8 mouse cellular contexts compared by ENCODE assay signal in the genomic region with DNA sequence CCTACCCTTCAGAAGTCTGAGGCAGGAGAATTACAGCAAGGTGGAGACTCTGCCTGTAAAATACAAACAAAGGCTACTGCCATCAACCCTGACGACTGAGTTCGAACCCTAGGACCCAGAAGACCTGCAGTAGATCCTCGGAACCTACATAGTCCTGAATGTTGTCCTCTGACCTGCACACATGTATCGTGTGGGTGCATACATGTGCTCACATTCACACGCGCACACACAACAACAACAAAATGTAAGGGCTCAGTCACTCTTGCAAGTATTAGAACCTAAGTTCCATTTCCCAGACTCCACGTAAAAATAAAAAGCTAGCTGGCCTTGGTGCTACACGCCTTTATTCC. TPM values are rescaled to one million over a fixed set of nuclear protein-coding genes. Genes with fewer than 3 reads are reported as not detected.
DNase-seq lines count a peak whose midpoint lies in the region; ATAC-seq and TF ChIP-seq lines count a peak whose summit lies in the region.

No protein-coding gene starts in this region.

- peak overlapping the region; percentile 48 for H3K9ac ChIP-seq in lung, postnatal 0 days (replicated peaks; ENCODE audit: low read depth)
- H3K9ac ChIP-seq in limb, embryonic 12.5 days (replicated peaks) = peak overlapping the region; percentile 53

- 24% methylated on average over 8 of the region's 8 CpGs for WGBS in lung, postnatal 0 days
- 27% methylated on average over 8 of the region's 8 CpGs for WGBS in limb, embryonic 12.5 days
- 18% methylated on average over 8 of the region's 8 CpGs for WGBS in olfactory bulb, adult 2 months

- DNase-seq in lung, postnatal 0 days (ENCODE audit: low spot score) = no peak
- no peak for DNase-seq in lung, postnatal 36 days
- DNase-seq in yolk sac, embryonic 10.5 days (ENCODE audit: low spot score) = no peak
- no peak for DNase-seq in left cerebral cortex, adult 18-20 months (ENCODE audit: low spot score in 2 of 2)
- DNase-seq in kidney, adult 8-10 months = no peak

- no peak for TF ChIP-seq CTCF in lung, postnatal 0 days (IDR thresholded peaks at IDR 0.05)
- no peak for TF ChIP-seq CTCF in olfactory bulb, adult 2 months (IDR thresholded peaks at IDR 0.05; ENCODE audit: insufficient read depth, low read depth, low read length)

- no peak for TF ChIP-seq POLR2A in olfactory bulb, adult 2 months (IDR thresholded peaks at IDR 0.05; ENCODE audit: insufficient read depth, low read depth, low read length)

- H3K36me3 ChIP-seq in lung, postnatal 0 days (ENCODE audit: insufficient read depth, low read length) = no peaks in the 10 kb centered on the region; the same call in 1 of the 2 replicates
- peaks cover 31% of the 10 kb centered on the region for H3K36me3 ChIP-seq in limb, embryonic 12.5 days

- peaks cover 12% of the 10 kb centered on the region for H3K4me1 ChIP-seq in lung, postnatal 0 days (ENCODE audit: insufficient read depth, low read depth, low read length)
- peaks cover 13% of the 10 kb centered on the region for H3K4me1 ChIP-seq in limb, embryonic 12.5 days (replicated peaks)
- H3K4me1 ChIP-seq in olfactory bulb, adult 2 months (ENCODE audit: control insufficient read depth, insufficient read depth, low read length) = peaks cover 11% of the 10 kb centered on the region

- peak overlapping the region; percentile 96 for H3K4me3 ChIP-seq in lung, postnatal 0 days (ENCODE audit: low read depth, low read length)
- H3K4me3 ChIP-seq in limb, embryonic 12.5 days (replicated peaks) = peak overlapping the region; percentile 97
- H3K4me3 ChIP-seq in olfactory bulb, adult 2 months (ENCODE audit: insufficient read depth, low read depth, low read length) = peak overlapping the region; percentile 70

- H3K9me3 ChIP-seq in lung, postnatal 0 days (ENCODE audit: low read length) = no peaks in the 10 kb centered on the region
- H3K9me3 ChIP-seq in limb, embryonic 12.5 days = no peaks in the 10 kb centered on the region

- H3K4me2 ChIP-seq in lung, postnatal 0 days (replicated peaks; ENCODE audit: low read depth, low read length) = peak overlapping the region; percentile 85
- H3K4me2 ChIP-seq in limb, embryonic 12.5 days = peak overlapping the region; percentile 83

- no peak for TF ChIP-seq EP300 in lung, postnatal 0 days (IDR thresholded peaks at IDR 0.05)

- H3K27me3 ChIP-seq in lung, postnatal 0 days (replicated peaks; ENCODE audit: insufficient read depth, low read length) = no peaks in the 10 kb centered on the region
- peaks cover 7% of the 10 kb centered on the region; the same call in 1 of the 2 replicates for H3K27me3 ChIP-seq in limb, embryonic 12.5 days

- no peak for ATAC-seq in lung, postnatal 0 days
- ATAC-seq in erythroid progenitor cell, adult 5-6 weeks (replicated peaks; ENCODE audit: low FRiP score, poor library complexity, severe bottlenecking) = peak; percentile 16
- peak; percentile 37; the same call in 1 of the 2 replicates for ATAC-seq in limb, embryonic 12.5 days (ENCODE audit: insufficient number of reproducible peaks, insufficient read depth, low FRiP score, low TSS enrichment, low read depth)

- H3K27ac ChIP-seq in lung, postnatal 0 days (ENCODE audit: low read length) = peak overlapping the region; percentile 69
- no peak overlapping the region for H3K27ac ChIP-seq in limb, embryonic 12.5 days
- H3K27ac ChIP-seq in olfactory bulb, adult 2 months (ENCODE audit: insufficient read depth, low read depth, low read length) = peak overlapping the region; percentile 36

RNA-seq across cellular contexts. Expression of gene Ppfia1, which starts 0.6 kb away (rescaled TPM):
- polyA plus RNA-seq in lung, postnatal 0 days (2015; fragmentation: Nextera tagmentation; extraction: Ambion mirVana) = 19.7 and 22.0 TPM in 2 replicates
- total RNA-seq in erythroid progenitor cell, adult 5-6 weeks (2015; ENCODE audit: low replicate concordance) = 24.9 and 83.4 TPM in 2 replicates
- 54.0 and 96.1 TPM in 2 replicates for total RNA-seq in erythroid progenitor cell, adult 5-6 weeks (2017; ENCODE audit: low replicate concordance)
- 53.3 and 55.4 TPM in 2 replicates for polyA plus RNA-seq in limb, embryonic 12.5 days (2016; fragmentation: Nextera tagmentation; extraction: Ambion mirVana)
- polyA plus RNA-seq in olfactory bulb, adult 2 months (2012; ENCODE audit: insufficient read depth, insufficient read length, low replicate concordance, missing spikeins) = 386 TPM in 1 of 2 replicates, not detected in the other
- 10 to 100 TPM; 28.9 to 37.6 TPM for total RNA-seq in left cerebral cortex, adult 18-20 months (2021)

RNA-seq across cellular contexts. Expression of gene Fadd, which starts 28.2 kb away (rescaled TPM):
- polyA plus RNA-seq in lung, postnatal 0 days (2015; fragmentation: Nextera tagmentation; extraction: Ambion mirVana) = 7.4 and 8.1 TPM in 2 replicates
- 2.9 and 6.7 TPM in 2 replicates for total RNA-seq in erythroid progenitor cell, adult 5-6 weeks (2015; ENCODE audit: low replicate concordance)
- total RNA-seq in erythroid progenitor cell, adult 5-6 weeks (2017; ENCODE audit: low replicate concordance) = 0.51 and 0.91 TPM in 2 replicates
- polyA plus RNA-seq in limb, embryonic 12.5 days (2016; fragmentation: Nextera tagmentation; extraction: Ambion mirVana) = 11.1 TPM in 2 replicates
- not detected in 2 replicates for polyA plus RNA-seq in olfactory bulb, adult 2 months (2012; ENCODE audit: insufficient read depth, insufficient read length, low replicate concordance, missing spikeins)
- 1 to 10 TPM; 2.2 to 2.3 TPM for total RNA-seq in left cerebral cortex, adult 18-20 months (2021)
